Mouse (Mus musculus) spleen, adult 10 weeks (tissue): ENCODE measurements around the gene Dcaf1. TPM values are rescaled to one million over a fixed set of nuclear protein-coding genes. Genes with fewer than 3 reads are reported as not detected.

Source experiments
- polyA plus RNA-seq: library from polyadenylated mRNA; stranded (reverse); fragments of 350-450 nt; fragmentation: Illumina TruSeq; extraction: RNeasy Lipid Tissue Mini Kit (QIAGEN cat#74804); gene quantifications from one replicate; pipeline ENCODE4 v1.2.3, GENCODE M21; 2015; ENCODE audit warnings: low replicate concordance; ENCODE audit not compliant: insufficient read depth

The Dcaf1 gene
- 20.9 TPM for polyA plus RNA-seq

DNA sequence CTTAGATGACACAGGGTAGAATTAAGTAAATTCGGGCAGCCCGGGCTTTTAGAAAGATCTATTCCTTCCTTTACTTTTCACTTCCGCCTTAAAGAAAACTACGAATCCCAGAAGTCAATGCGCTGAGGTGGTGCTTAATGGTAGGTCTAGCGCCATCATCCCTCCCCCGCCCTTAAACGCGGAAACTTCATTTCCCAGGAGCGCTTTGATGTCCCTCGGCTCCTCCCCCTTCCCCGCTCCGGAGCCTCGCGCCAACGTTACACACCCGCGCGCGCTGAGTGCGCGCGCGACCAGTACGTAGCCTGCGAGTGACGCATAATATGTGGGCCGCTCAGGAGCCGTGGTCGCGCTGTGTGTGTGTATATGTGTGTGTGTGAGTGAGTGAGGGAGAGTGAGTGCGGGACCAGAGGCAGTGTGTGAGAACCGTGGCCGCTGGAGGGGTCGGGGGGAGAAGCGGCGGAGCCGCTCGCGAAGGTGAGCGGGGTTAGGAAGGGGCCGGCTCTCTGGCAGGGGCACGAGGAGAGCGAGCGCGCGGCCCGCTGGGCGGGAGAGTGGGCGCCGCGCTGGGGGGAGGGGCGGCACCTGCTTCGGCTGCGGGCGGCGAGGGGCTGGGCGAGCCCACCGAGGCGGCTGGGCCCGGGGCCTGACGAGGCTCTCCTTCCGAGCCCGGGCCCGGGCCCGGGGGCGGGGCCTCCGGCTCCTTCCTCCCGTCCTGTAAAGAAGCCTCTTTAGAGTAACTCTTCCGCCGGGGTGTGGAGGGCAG, at the start of gene Dcaf1:
Dcaf1 (plus strand) TSS at position 257 of the 763 bp plus-strand sequence.

DNA sequence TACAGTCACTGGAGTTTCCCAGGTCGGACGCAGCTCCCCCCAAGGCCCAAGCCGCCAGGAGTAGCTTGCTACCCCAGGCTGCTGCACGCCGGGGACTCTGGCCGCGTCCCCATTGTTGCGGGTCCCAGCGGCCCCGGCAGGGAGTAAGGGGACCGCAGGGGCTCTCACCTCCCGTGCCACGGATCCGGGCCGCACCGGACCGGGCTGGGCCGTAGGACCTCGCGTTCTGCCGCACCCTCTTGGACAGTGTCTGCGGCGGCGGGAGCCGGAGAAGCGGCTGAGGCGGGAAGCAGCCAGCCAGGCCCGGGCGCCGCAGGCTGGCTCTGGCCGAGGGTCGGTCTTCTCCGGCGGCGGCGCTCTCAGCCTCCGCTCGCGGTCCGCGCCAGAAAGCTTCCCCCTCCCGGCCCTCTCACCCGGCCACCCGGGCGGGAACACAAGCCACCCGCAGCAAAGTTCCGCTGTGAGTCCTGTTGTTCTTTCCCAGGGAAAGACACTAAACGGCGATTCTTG, 32.8 kb upstream of the Dcaf1 start, which contains the start of gene Rad54l2:
Rad54l2 (minus strand) TSS at position 383 of the 510 bp plus-strand sequence.

DNA sequence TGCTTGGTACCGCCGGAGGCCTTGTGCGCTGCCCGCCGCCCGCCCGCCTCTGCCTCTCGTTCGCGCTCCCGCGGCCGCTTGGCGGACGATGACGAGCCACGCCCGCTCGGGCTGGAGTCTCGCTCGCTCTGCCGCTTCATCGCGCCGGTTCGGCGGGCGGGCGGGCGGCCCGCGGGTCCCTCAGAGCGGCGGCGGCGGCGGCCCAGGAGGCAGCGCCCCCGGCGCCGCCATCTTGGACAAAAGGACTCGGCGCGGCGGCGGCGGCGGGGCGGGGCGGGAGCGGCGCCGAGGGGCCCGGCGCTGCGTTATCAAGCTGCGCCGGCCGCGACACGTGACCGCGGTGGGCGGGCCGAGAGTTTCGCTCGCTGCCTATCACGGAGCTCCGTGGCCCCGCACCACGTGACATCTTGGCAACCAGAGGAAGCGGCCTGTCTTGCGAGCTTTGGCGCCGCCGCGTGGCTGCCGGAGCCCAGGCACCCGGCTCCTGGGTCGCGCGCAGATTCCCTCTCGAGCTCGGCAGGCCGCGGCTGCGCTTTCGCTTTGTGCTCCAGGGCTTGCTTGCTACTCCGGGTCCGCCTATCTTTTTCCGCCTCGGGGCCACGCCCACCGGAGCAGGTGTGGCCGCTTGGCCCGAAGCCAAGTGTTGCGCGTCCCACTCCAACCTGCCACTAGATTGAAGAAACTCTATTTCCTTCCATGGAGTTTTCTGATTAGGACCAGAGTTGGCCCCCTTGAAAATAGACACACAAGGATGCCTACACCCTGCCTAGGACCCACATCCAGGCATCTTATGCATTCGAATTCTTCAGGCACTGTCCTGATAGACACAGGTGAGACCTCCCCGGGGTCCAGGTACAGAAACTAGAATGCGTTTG, 65.4 kb downstream of the Dcaf1 start, which contains the start of gene Rbm15b:
Rbm15b (minus strand) TSS at position 601 of the 875 bp plus-strand sequence.

DNA sequence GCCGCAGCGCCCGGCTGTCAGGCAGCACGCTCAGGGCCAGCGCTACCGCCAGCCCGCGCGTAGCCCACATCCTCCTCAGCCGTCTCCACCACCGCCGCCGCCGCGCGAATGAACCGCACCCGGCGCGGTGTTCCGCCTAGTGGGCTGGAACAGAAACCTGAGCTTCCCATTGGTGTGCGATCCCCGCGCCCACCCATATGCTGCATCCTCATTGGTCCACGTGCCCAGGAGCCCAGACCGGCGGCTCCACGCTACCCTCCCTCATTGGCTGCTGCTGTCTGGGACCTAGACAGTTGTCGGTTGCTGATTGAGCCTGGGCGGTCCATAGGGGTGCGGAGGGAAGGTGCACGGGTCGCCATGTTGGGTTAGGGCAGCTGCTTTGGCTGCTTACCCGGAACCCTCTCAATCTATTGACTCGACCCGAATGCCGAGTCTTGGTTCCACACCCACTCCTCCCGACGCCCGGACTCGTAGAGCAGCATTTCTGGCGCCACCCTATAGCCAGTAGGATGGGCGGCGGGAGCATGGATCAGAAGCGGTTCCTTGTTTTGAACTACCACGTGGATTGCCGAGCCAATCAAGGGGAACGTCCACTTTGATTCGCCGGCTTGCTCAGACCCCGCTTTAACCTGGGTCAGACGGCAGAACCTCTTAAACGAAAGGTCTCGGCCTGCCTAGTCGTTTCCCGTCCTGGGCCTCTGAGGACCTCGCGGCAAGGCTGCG, 70.3 kb downstream of the Dcaf1 start, which contains the start of gene Manf:
Manf (minus strand) TSS at position 151 of the 723 bp plus-strand sequence.

Other genes with a start within 250 kb of the Dcaf1 start
- gene Iqcf6, start 195.3 kb upstream of the Dcaf1 start, polyA plus RNA-seq: not detected
- not detected for gene Grm2, start 165.8 kb upstream of the Dcaf1 start, polyA plus RNA-seq
- gene Tex264, start 135.9 kb upstream of the Dcaf1 start, polyA plus RNA-seq: 25.8 TPM
- gene Rad54l2, start 32.7 kb upstream of the Dcaf1 start, polyA plus RNA-seq: 16.4 TPM
- 16.9 TPM for gene Rbm15b, start 65.6 kb downstream of the Dcaf1 start, polyA plus RNA-seq
- 219 TPM for gene Manf, start 70.1 kb downstream of the Dcaf1 start, polyA plus RNA-seq